Mouse (Mus musculus) forebrain, postnatal 0 days (tissue): ENCODE results near the gene Ddx52. TPM values are rescaled to one million over a fixed set of nuclear protein-coding genes. Genes with fewer than 3 reads are reported as not detected.

Experiments used
- ATAC-seq: fragments of 200-750 bp; cut with Nextera tagmentation; 2 replicates; pipeline ENCODE4 v1.8.0; 2017; ENCODE audit warnings: mild to moderate bottlenecking, moderate library complexity
- DNase-seq: peaks from one replicate; pipeline ENCODE4 v3.0.0-alpha.2; 2015
- H3K27ac ChIP-seq: fragments of 300-500 bp; sonication (generic); 2 replicates; pipeline ENCODE4 v1.5.1; 2014; ENCODE audit warnings: low read depth, mild to moderate bottlenecking, antibody characterized with exemption, low read length, moderate library complexity, mixed read lengths
- H3K27me3 ChIP-seq: fragments of 300-500 bp; sonication (generic); 2 replicates; pipeline ENCODE4 v1.6.1; 2014; ENCODE audit warnings: mild to moderate bottlenecking, low read length, mixed read lengths; ENCODE audit not compliant: insufficient read depth
- H3K36me3 ChIP-seq: fragments of 300-500 bp; sonication (generic); 2 replicates; pipeline ENCODE4 v1.6.1; 2014; ENCODE audit warnings: mild to moderate bottlenecking, moderate library complexity; ENCODE audit not compliant: insufficient read depth
- H3K4me1 ChIP-seq: fragments of 300-500 bp; sonication (generic); 2 replicates; pipeline ENCODE4 v1.6.1; 2014; ENCODE audit warnings: antibody characterized with exemption; ENCODE audit not compliant: insufficient read depth
- H3K4me2 ChIP-seq: fragments of 300-500 bp; sonication (generic); 2 replicates; pipeline ENCODE4 v1.6.1; 2014; ENCODE audit warnings: low read depth, mild to moderate bottlenecking, moderate library complexity
- H3K4me3 ChIP-seq: fragments of 300-500 bp; sonication (generic); 2 replicates; pipeline ENCODE4 v1.5.1; 2014; ENCODE audit warnings: low read depth, low read length, mixed read lengths
- H3K9ac ChIP-seq: fragments of 300-500 bp; sonication (generic); 2 replicates; pipeline ENCODE4 v1.6.1; 2014; ENCODE audit warnings: mild to moderate bottlenecking
- H3K9me3 ChIP-seq: fragments of 300-500 bp; sonication (generic); 2 replicates; pipeline ENCODE4 v1.6.1; 2016; ENCODE audit warnings: low read length
- CTCF ChIP-seq: sonication (generic); IDR thresholded peaks from 2 replicates; pipeline ENCODE4 v1.5.1; 2016; ENCODE audit warnings: antibody characterized with exemption, control low read depth, low read depth
- WGBS: fragments of 180-500 bp; shearing (Covaris S2); extraction: QIAGEN DNeasy Blood & Tissue Kit; methylation state at CpG from one replicate; pipeline ENCODE4 v1.1.7; 2014; 5-methylcytosine and 5-hydroxymethylcytosine counted together
- polyA plus RNA-seq: library from polyadenylated mRNA; unstranded; fragments of >200 nt; fragmentation: Nextera tagmentation; extraction: Ambion mirVana; gene quantifications from 2 replicates; pipeline ENCODE4 v1.2.1, GENCODE M21; 2015
- total RNA-seq: library from RNA; depleted of rRNA; stranded (reverse); fragments of >200 nt; gene quantifications from 2 replicates; pipeline ENCODE4 v1.2.3, GENCODE M21; 2014

Ddx52 gene
- total and polyA plus RNA-seq, 2 experiments from 2014 or later, result 19.3 to 30.3 TPM

DNA sequence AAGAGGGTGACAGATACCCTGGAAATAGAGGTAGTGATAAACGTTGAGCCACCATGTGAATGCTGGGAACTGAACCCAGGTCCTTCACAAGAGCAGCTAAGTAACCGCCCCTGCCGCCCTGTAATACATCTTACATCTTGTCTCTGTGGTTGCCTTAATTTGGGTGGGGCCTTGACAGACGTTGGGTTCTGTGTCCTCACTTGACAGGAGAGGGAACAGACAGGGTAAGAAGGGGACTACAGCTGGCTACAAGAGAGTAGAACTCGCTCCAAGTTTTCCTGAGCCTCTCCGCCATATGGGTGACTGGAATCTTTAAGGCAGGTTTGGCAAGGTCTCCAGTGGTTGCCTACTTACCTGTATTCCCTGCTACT, 26.3 kb downstream of the Ddx52 start:
- Histone ChIP-seq H3K9me3 (no peaks in the 10 kb centered on the region), H3K4me1 (peaks cover 10% of the 10 kb centered on the region; the same call in 1 of the 2 replicates), H3K4me2 (no peak overlapping the region), H3K4me3 (no peak overlapping the region), H3K9ac (no peak overlapping the region), H3K36me3 (peaks cover 8% of the 10 kb centered on the region; the same call in 1 of the 2 replicates), H3K27ac (no peak overlapping the region), H3K27me3 (no peaks in the 10 kb centered on the region)
- no peak for ATAC-seq
- DNase-seq, result no peak
- WGBS, result 84% methylated on average over 6 of the region's 6 CpGs
- no peak for TF ChIP-seq CTCF

DNA sequence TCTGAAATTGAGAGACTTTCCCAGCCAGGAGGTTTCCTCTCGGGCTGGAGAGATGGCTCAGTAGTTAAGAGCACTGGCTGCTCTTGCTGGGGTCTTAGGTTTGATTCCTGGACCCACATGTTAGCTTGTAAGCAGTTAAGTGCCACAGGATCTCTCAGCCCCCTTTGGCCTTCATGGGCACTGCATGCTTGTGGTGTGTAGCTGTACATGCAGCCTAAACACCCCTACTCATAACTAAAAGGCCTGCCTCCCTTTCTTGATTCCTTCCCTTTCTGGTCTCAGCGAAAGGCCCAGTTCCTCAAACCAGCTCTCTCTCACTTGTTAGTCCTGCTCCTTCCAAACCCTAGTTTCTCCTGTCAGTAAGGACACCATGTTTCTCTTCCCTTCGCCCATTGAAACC, 27.2 kb downstream of the Ddx52 start:
- ATAC-seq (no peak), DNase-seq (no peak)
- WGBS, result 96% methylated on average over 3 of the region's 3 CpGs
- TF ChIP-seq CTCF, result no peak
- Histone ChIP-seq H3K4me1 (peaks cover 10% of the 10 kb centered on the region; the same call in 1 of the 2 replicates), H3K27ac (no peak overlapping the region), H3K36me3 (peaks cover 8% of the 10 kb centered on the region; the same call in 1 of the 2 replicates), H3K9me3 (no peaks in the 10 kb centered on the region), H3K9ac (no peak overlapping the region), H3K4me3 (no peak overlapping the region), H3K4me2 (no peak overlapping the region), H3K27me3 (no peaks in the 10 kb centered on the region)

DNA sequence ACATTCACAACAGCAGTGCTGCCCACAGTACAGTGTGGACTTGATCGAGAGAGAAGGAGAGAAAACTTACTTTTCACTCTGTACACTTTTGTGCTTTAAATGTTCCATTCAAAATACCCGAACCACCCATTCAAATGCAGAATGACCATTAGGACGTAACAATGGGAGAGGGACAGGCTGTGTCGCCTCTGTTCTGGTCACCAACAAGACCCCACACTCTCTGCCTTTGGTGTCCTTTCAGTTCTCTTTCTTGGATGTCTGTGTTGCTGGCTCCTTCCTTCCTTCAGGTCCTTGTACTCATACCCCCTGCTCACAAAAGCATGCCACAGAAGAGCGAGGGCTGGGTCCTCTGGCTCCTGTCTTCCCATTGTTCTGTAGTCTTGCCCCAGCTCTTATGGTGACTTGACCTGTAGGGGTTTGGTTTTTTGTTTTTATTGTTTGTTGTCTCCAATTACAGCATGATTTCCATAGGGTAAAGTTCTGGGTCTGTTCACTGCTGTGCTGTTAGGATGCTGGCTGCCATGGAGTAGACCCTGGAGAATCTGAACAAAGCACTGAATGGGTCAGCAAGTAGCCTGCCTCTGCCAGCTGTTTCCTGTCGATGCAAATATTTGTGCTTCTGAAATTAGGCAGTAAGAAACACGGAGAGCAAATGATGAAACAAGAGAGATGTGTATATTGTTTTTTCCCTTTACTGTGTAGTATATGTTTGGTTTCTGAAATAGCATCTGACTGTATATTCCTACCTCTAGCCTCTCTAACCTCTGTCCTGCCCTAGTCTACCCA, 32.9 kb downstream of the Ddx52 start:
- no peak overlapping the region for H3K9ac ChIP-seq
- H3K9me3 ChIP-seq, result no peaks in the 10 kb centered on the region
- H3K4me1 ChIP-seq, result no peaks in the 10 kb centered on the region
- DNase-seq (no peak), ATAC-seq (no peak)
- TF ChIP-seq CTCF, result no peak
- no peaks in the 10 kb centered on the region for H3K27me3 ChIP-seq
- 49% methylated on average over 7 of the region's 7 CpGs for WGBS
- no peak overlapping the region for H3K4me3 ChIP-seq
- H3K36me3 ChIP-seq, result peaks cover 39% of the 10 kb centered on the region
- H3K27ac ChIP-seq, result no peak overlapping the region
- H3K4me2 ChIP-seq, result no peak overlapping the region

DNA sequence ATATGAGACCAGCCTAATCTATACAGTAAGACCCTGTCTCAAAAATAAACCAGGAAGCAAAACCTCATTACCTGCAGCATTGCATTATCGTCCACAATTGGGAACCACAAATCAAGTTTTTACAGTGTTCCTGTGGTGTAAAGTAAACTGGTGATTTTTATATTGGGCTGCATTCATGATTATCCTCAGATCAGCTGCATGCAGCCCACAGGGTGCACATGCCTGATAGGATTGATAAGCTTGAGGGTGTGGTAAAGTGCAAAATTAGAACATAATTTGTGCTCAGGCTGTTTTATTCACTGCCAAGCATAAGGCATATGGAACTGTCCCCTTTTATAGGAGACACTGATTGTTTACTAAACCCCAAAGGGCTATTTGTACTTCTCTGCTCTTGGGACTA, 33.6 kb downstream of the Ddx52 start:
- ATAC-seq (no peak), DNase-seq (no peak)
- H3K4me1 ChIP-seq, result no peaks in the 10 kb centered on the region
- no peak overlapping the region for H3K9ac ChIP-seq
- no peaks in the 10 kb centered on the region for H3K27me3 ChIP-seq
- WGBS, result 96% methylated on average over 1 of the region's 1 CpGs
- peaks cover 47% of the 10 kb centered on the region for H3K36me3 ChIP-seq
- no peaks in the 10 kb centered on the region for H3K9me3 ChIP-seq
- no peak overlapping the region for H3K4me2 ChIP-seq
- no peak for TF ChIP-seq CTCF
- no peak overlapping the region for H3K4me3 ChIP-seq
- no peak overlapping the region for H3K27ac ChIP-seq

DNA sequence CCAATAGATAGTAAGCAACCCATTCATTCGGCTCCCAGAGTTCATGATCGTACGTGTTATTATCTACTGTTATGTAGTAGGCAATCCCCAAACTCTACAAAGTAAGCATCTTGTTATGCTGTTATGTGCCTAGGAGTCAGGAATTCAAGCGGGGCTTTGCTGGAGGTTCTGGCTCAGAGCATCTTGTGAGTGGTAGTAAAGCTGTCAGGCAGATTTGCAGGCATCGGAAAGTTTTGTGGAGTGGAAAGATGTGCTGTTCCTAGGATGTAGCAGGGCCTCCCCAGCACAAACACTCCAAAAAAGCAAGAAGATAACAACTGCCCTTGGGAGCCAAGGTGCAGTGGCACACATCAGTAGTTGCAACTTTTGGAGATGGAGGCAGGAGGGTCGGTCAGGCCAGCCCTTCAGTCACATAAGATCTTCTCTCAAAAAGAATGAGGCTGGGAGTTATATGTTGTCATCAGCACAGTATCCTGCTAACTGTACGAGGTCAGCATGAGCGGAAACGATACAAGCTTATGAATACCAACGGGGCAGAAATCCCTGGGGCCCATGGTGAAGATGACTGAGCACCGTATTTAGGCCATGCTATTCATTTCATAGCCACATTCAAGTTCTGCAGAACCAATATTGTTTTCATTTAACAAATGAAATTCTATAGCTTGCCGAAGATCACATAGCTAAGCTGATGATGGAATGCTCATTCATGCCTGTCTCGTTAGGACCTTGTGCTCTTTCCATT, 34.5 kb downstream of the Ddx52 start:
- Histone ChIP-seq H3K9ac (no peak overlapping the region), H3K36me3 (peaks cover 49% of the 10 kb centered on the region), H3K4me2 (no peak overlapping the region), H3K27ac (no peak overlapping the region), H3K27me3 (no peaks in the 10 kb centered on the region), H3K4me3 (no peak overlapping the region), H3K9me3 (no peaks in the 10 kb centered on the region), H3K4me1 (no peaks in the 10 kb centered on the region)
- DNase-seq (no peak), ATAC-seq (no peak)
- 81% methylated on average over 13 of the region's 13 CpGs for WGBS
- TF ChIP-seq CTCF, result no peak

DNA sequence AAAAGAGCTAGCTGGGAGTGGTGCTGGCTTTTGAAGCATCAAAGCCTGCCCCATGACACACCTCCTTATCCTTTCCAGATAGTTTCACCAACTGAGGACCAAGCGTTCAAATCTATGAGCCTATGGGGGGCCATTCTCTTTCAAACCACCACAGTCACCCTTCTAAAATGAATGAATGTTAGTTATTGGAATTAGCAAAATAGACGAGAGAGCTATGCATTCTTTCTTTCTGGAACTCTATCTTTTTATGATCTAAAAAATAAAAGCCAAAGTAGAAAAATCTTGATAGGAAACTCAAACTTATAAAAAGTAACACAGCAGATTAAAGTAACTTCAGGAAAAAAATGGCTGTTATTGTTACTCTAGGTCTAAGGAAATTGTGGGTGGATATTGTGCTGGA, 35.9 kb downstream of the Ddx52 start:
- Histone ChIP-seq H3K9ac (no peak overlapping the region), H3K36me3 (peaks cover 54% of the 10 kb centered on the region), H3K4me2 (no peak overlapping the region), H3K27ac (no peak overlapping the region), H3K9me3 (no peaks in the 10 kb centered on the region), H3K4me1 (no peaks in the 10 kb centered on the region), H3K27me3 (no peaks in the 10 kb centered on the region), H3K4me3 (no peak overlapping the region)
- ATAC-seq, result no peak
- 75% methylated on average over 2 of the region's 2 CpGs for WGBS
- no peak for DNase-seq
- TF ChIP-seq CTCF, result no peak

DNA sequence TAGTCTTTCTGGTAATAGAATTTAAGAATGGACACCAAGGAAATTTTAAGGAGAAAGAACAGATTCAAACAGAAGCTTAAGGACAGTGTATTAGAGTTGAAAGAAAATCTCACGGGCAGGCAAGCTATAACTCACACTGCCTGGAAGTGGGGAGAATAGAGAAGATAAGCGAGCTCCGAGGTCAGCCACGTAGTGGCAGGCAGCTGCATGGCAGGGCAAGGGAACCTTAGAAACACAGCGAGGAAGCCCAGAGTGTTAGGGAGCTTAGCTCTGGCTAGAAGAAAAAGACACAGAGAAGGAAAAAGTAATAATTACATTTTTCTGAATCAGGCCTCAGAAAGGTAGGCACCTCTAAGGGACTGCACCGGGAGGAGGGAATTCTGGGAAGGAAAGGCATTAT, 38.1 kb downstream of the Ddx52 start:
- DNase-seq, result no peak
- no peak overlapping the region for H3K9ac ChIP-seq
- H3K9me3 ChIP-seq, result no peaks in the 10 kb centered on the region
- H3K4me3 ChIP-seq, result no peak overlapping the region
- 96% methylated on average over 6 of the region's 6 CpGs for WGBS
- no peaks in the 10 kb centered on the region for H3K4me1 ChIP-seq
- H3K4me2 ChIP-seq, result no peak overlapping the region
- TF ChIP-seq CTCF, result no peak
- H3K27ac ChIP-seq, result no peak overlapping the region
- no peak for ATAC-seq
- peaks cover 59% of the 10 kb centered on the region for H3K36me3 ChIP-seq
- no peaks in the 10 kb centered on the region for H3K27me3 ChIP-seq
